Mouse (Mus musculus): ENCODE results near the gene Cldn34c1. TPM values are rescaled to one million over a fixed set of nuclear protein-coding genes. Genes with fewer than 3 reads are reported as not detected.
"Not testable (repeated sequence)": the region's sequence is repeated elsewhere in the genome, so short reads cannot be mapped to it uniquely, and the experiment has no call there.

Cldn34c1 gene
- polyA plus RNA-seq (2016; fragmentation: Nextera tagmentation; extraction: Ambion mirVana), result 16.4 and 18.9 TPM in 2 replicates

DNA sequence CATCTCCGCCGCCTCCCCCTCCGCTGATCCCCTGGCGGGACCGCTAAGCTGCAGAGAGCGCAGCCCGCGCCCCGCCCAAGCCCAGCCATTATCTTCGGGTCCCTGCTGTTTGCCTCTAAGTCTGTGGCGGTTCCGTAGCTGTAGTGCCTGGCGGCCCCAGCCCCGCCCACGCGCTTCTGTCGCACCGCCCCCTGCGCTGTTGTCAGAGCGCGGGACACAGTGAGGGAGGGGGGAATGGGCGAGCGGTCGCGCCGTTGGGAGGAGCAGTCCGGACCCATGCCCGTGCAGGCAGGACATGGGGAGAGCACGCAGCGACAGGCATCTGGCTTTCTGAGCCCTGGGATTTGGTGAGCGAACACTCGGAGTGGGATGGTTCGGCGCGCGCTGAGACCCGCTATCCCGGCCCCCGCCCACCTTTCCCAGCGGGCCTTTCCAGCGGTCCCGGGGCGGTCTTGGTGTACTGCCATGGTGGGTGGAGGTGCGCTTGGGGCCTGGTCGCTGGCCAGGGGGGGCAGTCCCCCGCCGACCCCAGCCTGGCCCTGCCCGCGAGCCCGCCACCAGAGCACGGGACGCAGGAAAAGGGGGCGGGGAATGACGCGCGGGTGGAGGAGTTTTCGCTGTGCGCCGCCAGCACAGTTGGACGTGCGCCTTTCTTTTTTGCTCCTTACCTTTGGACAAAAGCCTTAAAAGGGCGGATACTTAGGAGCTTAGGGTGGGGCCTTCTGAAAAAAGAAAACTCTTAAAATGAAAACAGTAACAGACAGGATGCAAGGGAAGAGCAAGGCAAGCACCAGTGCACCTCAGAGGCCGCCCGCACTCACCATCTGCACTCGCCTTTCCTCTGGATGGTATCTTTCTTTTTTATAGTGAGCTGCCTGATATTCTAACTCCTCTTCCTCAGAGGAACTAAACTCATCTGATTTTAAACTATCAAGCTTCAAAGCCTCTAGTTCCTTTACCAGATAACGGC lies at the start of gene Cldn34c1:
Cldn34c1 (plus strand) TSS at position 205 of the 970 bp plus-strand sequence.
- H3K27ac ChIP-seq, result peak within 1 kb of the TSS; percentile 92
- H3K9me3 ChIP-seq, result no peaks in the 10 kb centered on the region
- DNase-seq (ENCODE audit: extremely low spot score, low spot score), result peak; percentile 82
- H3K36me3 ChIP-seq (replicated peaks), result no peaks in the 10 kb centered on the region
- WGBS, result 8% methylated on average over 64 of the region's 66 CpGs
- peak within 1 kb of the TSS; percentile 58 for H3K4me3 ChIP-seq
- H3K27me3 ChIP-seq (ENCODE audit: poor library complexity, severe bottlenecking), result no peaks in the 10 kb centered on the region
- H3K4me1 ChIP-seq, result no peaks in the 10 kb centered on the region

DNA sequence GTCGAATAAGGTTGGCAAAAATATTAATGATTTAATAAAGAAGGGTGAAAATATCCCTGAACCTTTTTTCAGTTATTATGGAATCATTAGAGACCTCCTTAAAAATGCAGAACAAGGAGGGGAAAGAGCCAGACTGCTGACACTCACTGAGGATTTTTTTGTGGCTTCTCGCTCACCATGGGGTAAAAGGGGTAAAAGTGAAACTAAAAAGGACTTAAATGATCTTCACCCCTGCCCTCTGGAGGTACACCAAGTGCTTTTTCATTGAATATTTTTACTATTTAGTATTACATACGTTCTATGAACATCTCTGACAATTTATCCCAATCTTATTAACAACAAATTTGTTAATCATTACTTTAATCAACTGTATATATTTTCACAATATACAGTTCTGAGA lies 15.9 kb upstream of the Cldn34c1 start:
- Histone ChIP-seq H3K27me3 (ENCODE audit: poor library complexity, severe bottlenecking) (no peaks in the 10 kb centered on the region), H3K4me1 (no peaks in the 10 kb centered on the region), H3K36me3 (replicated peaks) (no peaks in the 10 kb centered on the region), H3K9me3 (no peaks in the 10 kb centered on the region), H3K4me3 (no peak overlapping the region), H3K27ac (no peak overlapping the region)
- no peak for DNase-seq (ENCODE audit: extremely low spot score, low spot score)
- WGBS, result 85% methylated on average over 3 of the region's 3 CpGs

DNA sequence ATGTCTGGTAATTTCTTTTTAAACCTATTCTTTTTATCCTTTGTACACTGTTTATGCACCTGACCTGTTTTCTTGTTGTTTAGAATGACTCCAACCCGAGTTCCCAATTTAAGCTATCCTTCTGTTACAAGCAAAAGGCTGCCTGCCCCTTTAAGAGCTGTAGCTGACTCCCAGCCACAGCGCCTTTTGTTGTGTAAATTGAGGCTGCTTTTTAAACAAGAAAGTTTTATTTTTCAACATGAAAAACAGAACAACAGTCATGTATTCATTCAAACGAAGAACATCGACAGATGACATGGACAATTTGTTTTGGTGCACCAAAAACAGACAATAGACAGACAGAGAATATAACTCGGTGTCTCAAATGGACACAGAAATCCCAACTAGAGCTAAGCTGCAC lies 489 bp upstream of the Cldn34c1 start:
- H3K27ac ChIP-seq, result peak overlapping the region; percentile 92
- not testable (repeated sequence) for H3K27me3 ChIP-seq (ENCODE audit: poor library complexity, severe bottlenecking); H3K36me3 ChIP-seq (replicated peaks); H3K9me3 ChIP-seq; H3K4me1 ChIP-seq
- peak; percentile 15 for DNase-seq (ENCODE audit: extremely low spot score, low spot score)
- 20% methylated on average over 5 of the region's 5 CpGs for WGBS
- peak overlapping the region; percentile 58 for H3K4me3 ChIP-seq

DNA sequence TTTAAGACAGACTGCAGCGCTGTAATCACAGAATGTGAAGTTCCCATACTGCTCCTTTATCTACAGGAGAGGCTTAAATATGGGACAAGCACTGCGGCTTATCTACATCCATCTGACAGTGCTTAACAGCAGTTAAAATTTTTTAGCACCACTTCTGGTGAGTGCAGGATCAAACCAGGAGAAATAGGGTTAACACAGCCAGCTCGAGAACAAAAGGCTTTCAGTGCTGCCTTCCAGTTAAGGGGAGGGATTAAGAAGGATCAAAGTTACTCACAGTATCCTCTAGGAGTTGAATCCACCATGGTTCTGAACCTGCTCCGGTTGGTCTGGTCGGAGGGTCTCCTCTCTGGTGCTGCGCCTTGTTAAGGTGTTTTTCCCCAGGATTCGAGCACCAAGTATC lies 1.4 kb downstream of the Cldn34c1 start:
- not testable (repeated sequence) for H3K27me3 ChIP-seq (ENCODE audit: poor library complexity, severe bottlenecking); H3K9me3 ChIP-seq; H3K36me3 ChIP-seq (replicated peaks); H3K4me1 ChIP-seq
- peak overlapping the region; percentile 58 for H3K4me3 ChIP-seq
- peak overlapping the region; percentile 92 for H3K27ac ChIP-seq
- peak; percentile 14 for DNase-seq (ENCODE audit: extremely low spot score, low spot score)
- 18% methylated on average over 7 of the region's 7 CpGs for WGBS

DNA sequence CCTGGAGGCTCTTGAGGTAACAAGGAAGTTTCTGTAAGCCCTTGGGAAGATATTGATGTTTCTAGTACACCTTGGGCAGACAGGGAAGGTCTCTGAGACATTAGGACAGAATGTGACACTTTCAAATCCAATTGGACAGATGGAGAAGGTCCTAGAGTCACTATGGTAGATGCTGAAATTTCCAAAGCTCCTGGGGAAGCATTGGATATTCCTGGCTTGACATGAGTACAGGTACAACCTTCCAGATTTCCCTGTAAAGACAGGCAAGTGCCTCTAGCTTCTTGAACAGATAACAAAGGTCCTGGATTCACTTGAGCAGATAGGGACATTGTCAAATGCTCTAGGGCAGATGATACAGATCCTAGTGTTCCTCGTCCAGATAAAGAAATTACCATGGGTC lies 119.1 kb downstream of the Cldn34c1 start, which contains the start of gene Srsx:
Srsx (minus strand) TSS at position 101 of the 400 bp plus-strand sequence.
- no CpG with 5 or more reads among the region's 1 CpGs for WGBS
- H3K4me1 ChIP-seq; H3K4me3 ChIP-seq; H3K36me3 ChIP-seq (replicated peaks); H3K27ac ChIP-seq; H3K9me3 ChIP-seq; H3K27me3 ChIP-seq (ENCODE audit: poor library complexity, severe bottlenecking); DNase-seq (ENCODE audit: extremely low spot score, low spot score): not testable (repeated sequence)

Other genes with a start within 250 kb of the Cldn34c1 start
- not detected in 2 replicates for gene Gm17521, start 73.8 kb upstream of the Cldn34c1 start, polyA plus RNA-seq (2016; fragmentation: Nextera tagmentation; extraction: Ambion mirVana)
- not detected in 2 replicates for gene Srsx, start 119.0 kb downstream of the Cldn34c1 start, polyA plus RNA-seq (2016; fragmentation: Nextera tagmentation; extraction: Ambion mirVana)
- not detected in 2 replicates for gene Gm17577, start 143.4 kb downstream of the Cldn34c1 start, polyA plus RNA-seq (2016; fragmentation: Nextera tagmentation; extraction: Ambion mirVana)

Data from forebrain, embryonic 10.5 days (tissue).